Mouse (Mus musculus) heart, embryonic 16.5 days (tissue): ENCODE measurements at regions not wholly inside any gene's neighbourhood (a gene's known extent, or its start where the extent isn't known, plus 50 kb on each side); places are given as distances from the start of the nearest gene placed in this dataset.
"Not testable (repeated sequence)": the region's sequence is repeated elsewhere in the genome, so short reads cannot be mapped to it uniquely, and the experiment has no call there.

Source experiments
- ATAC-seq: fragments of 200-750 bp; cut with Nextera tagmentation; replicated peaks from 2 replicates; pipeline ENCODE4 v1.8.0; 2017; ENCODE audit warnings: moderate number of reproducible peaks; ENCODE audit not compliant: insufficient read depth, low FRiP score; ENCODE audit errors: extremely low read depth
- H3K27ac ChIP-seq: fragments of 300-500 bp; sonication (generic); 2 replicates; pipeline ENCODE4 v1.5.1; 2014; ENCODE audit warnings: mild to moderate bottlenecking, low read length, control low read depth, moderate library complexity
- H3K27me3 ChIP-seq: fragments of 300-500 bp; sonication (generic); 2 replicates; pipeline ENCODE4 v1.6.1; 2014; ENCODE audit warnings: low read length, mixed read lengths; ENCODE audit not compliant: control insufficient read depth, insufficient read depth
- H3K36me3 ChIP-seq: fragments of 300-500 bp; sonication (generic); 2 replicates; pipeline ENCODE4 v1.6.1; 2014; ENCODE audit not compliant: control insufficient read depth, insufficient read depth
- H3K4me1 ChIP-seq: fragments of 300-500 bp; sonication (generic); 2 replicates; pipeline ENCODE4 v1.6.1; 2014; ENCODE audit warnings: low read length, mixed read lengths; ENCODE audit not compliant: control insufficient read depth, insufficient read depth
- H3K4me2 ChIP-seq: fragments of 300-500 bp; sonication (generic); 2 replicates; pipeline ENCODE4 v1.6.1; 2014; ENCODE audit warnings: low read depth, mild to moderate bottlenecking, control low read depth, low read length
- H3K4me3 ChIP-seq: fragments of 300-500 bp; sonication (generic); 2 replicates; pipeline ENCODE4 v1.5.1; 2014; ENCODE audit warnings: mild to moderate bottlenecking, control low read depth, low read length
- H3K9ac ChIP-seq: fragments of 300-500 bp; sonication (generic); 2 replicates; pipeline ENCODE4 v1.6.1; 2014; ENCODE audit warnings: low read length, control low read depth
- H3K9me3 ChIP-seq: fragments of 300-500 bp; sonication (generic); replicated peaks from 2 replicates; pipeline ENCODE4 v1.6.1; 2016; ENCODE audit warnings: low read length; ENCODE audit not compliant: control insufficient read depth
- WGBS: fragments of 180-500 bp; shearing (Covaris S2); extraction: QIAGEN DNeasy Blood & Tissue Kit; methylation state at CpG from one replicate; pipeline ENCODE4 v1.1.7; 2014; 5-methylcytosine and 5-hydroxymethylcytosine counted together

- no peak overlapping the region for H3K27ac ChIP-seq
- 69% methylated on average over 10 of the region's 10 CpGs for WGBS
- peaks cover 43% of the 10 kb centered on the region for H3K27me3 ChIP-seq
- H3K36me3 ChIP-seq: no peaks in the 10 kb centered on the region
- H3K9ac ChIP-seq: no peak overlapping the region
- no peak overlapping the region for H3K4me3 ChIP-seq
- H3K4me1 ChIP-seq: no peaks in the 10 kb centered on the region
- H3K4me2 ChIP-seq: no peak overlapping the region
- no peak for ATAC-seq
- no peaks in the 10 kb centered on the region for H3K9me3 ChIP-seq
These were observed 99.2 kb upstream of the Lnx1 start for GRCm38 (mm10) chr5:74801946-74802345.

- H3K9ac ChIP-seq: no peak overlapping the region
- no peak for ATAC-seq
- H3K4me3 ChIP-seq: no peak overlapping the region
- no peaks in the 10 kb centered on the region for H3K9me3 ChIP-seq
- no peak overlapping the region for H3K27ac ChIP-seq
- WGBS: 73% methylated on average over 9 of the region's 9 CpGs
- H3K27me3 ChIP-seq: peaks cover 36% of the 10 kb centered on the region
- H3K36me3 ChIP-seq: no peaks in the 10 kb centered on the region
- no peak overlapping the region for H3K4me2 ChIP-seq
- no peaks in the 10 kb centered on the region for H3K4me1 ChIP-seq
These were observed 97.6 kb upstream of the Lnx1 start for GRCm38 (mm10) chr5:74800351-74800750.

GRCm38 (mm10) chr5:74796421-74797067 lies 93.8 kb upstream of the Lnx1 start:
- Histone ChIP-seq H3K9me3 (peaks cover 4% of the 10 kb centered on the region; the same call in 1 of the 2 replicates), H3K27ac (no peak overlapping the region), H3K36me3 (no peaks in the 10 kb centered on the region), H3K4me2 (no peak overlapping the region), H3K27me3 (peaks cover 20% of the 10 kb centered on the region), H3K4me1 (peaks cover 11% of the 10 kb centered on the region), H3K9ac (no peak overlapping the region), H3K4me3 (no peak overlapping the region)
- WGBS: 42% methylated on average over 8 of the region's 8 CpGs
- no peak for ATAC-seq

- H3K4me3 ChIP-seq: no peak overlapping the region
- peaks cover 4% of the 10 kb centered on the region; the same call in 1 of the 2 replicates for H3K9me3 ChIP-seq
- ATAC-seq: no peak
- H3K27me3 ChIP-seq: peaks cover 9% of the 10 kb centered on the region
- H3K9ac ChIP-seq: no peak overlapping the region
- H3K4me2 ChIP-seq: no peak overlapping the region
- H3K36me3 ChIP-seq: no peaks in the 10 kb centered on the region
- no peak overlapping the region for H3K27ac ChIP-seq
- H3K4me1 ChIP-seq: peaks cover 11% of the 10 kb centered on the region
- 75% methylated on average over 4 of the region's 4 CpGs for WGBS
These were observed 92.0 kb upstream of the Lnx1 start for GRCm38 (mm10) chr5:74794726-74795125.

GRCm38 (mm10) chr5:74793431-74793830 lies 90.7 kb upstream of the Lnx1 start:
- Histone ChIP-seq H3K9ac (no peak overlapping the region), H3K27ac (peak overlapping the region; percentile 46), H3K27me3 (peaks cover 3% of the 10 kb centered on the region; the same call in 1 of the 2 replicates), H3K4me3 (no peak overlapping the region), H3K9me3 (peaks cover 4% of the 10 kb centered on the region; the same call in 1 of the 2 replicates), H3K4me2 (no peak overlapping the region), H3K36me3 (no peaks in the 10 kb centered on the region), H3K4me1 (peaks cover 11% of the 10 kb centered on the region)
- 53% methylated on average over 4 of the region's 4 CpGs for WGBS
- ATAC-seq: no peak

GRCm38 (mm10) chr5:74792936-74793335 lies 90.2 kb upstream of the Lnx1 start:
- H3K27me3 ChIP-seq: 0 out of 2 replicates have a peak, but pooled peaks cover under 1% of the 10 kb centered on the region
- 45% methylated on average over 8 of the region's 8 CpGs for WGBS
- H3K27ac ChIP-seq: peak overlapping the region; percentile 68
- peaks cover 4% of the 10 kb centered on the region; the same call in 1 of the 2 replicates for H3K9me3 ChIP-seq
- no peak overlapping the region for H3K9ac ChIP-seq
- H3K36me3 ChIP-seq: no peaks in the 10 kb centered on the region
- no peak for ATAC-seq
- H3K4me1 ChIP-seq: peaks cover 11% of the 10 kb centered on the region
- H3K4me2 ChIP-seq: peak overlapping the region; percentile 2; the same call in 1 of the 2 replicates
- no peak overlapping the region for H3K4me3 ChIP-seq

GRCm38 (mm10) chr5:74792301-74792700 lies 89.6 kb upstream of the Lnx1 start:
- H3K27ac ChIP-seq: peak overlapping the region; percentile 68
- H3K27me3 ChIP-seq: no peaks in the 10 kb centered on the region
- peak overlapping the region; percentile 25; the same call in 1 of the 2 replicates for H3K4me3 ChIP-seq
- H3K4me2 ChIP-seq: peak overlapping the region; percentile 59
- peaks cover 4% of the 10 kb centered on the region; the same call in 1 of the 2 replicates for H3K9me3 ChIP-seq
- H3K36me3 ChIP-seq: no peaks in the 10 kb centered on the region
- WGBS: 6% methylated on average over 7 of the region's 7 CpGs
- peaks cover 11% of the 10 kb centered on the region for H3K4me1 ChIP-seq
- ATAC-seq: peak; percentile 76
- peak overlapping the region; percentile 54; the same call in 1 of the 2 replicates for H3K9ac ChIP-seq

GRCm38 (mm10) chr5:74790501-74790900 lies 87.8 kb upstream of the Lnx1 start:
- WGBS: 92% methylated on average over 4 of the region's 4 CpGs
- peaks cover 11% of the 10 kb centered on the region for H3K4me1 ChIP-seq
- H3K27ac ChIP-seq, H3K4me3 ChIP-seq, H3K4me2 ChIP-seq, H3K9ac ChIP-seq, H3K9me3 ChIP-seq, H3K36me3 ChIP-seq, ATAC-seq, H3K27me3 ChIP-seq: not testable (repeated sequence)

- H3K9ac ChIP-seq: no peak overlapping the region
- H3K27me3 ChIP-seq: peaks cover 3% of the 10 kb centered on the region; the same call in 1 of the 2 replicates
- H3K4me3 ChIP-seq: no peak overlapping the region
- H3K9me3 ChIP-seq: no peaks in the 10 kb centered on the region
- no peak overlapping the region for H3K27ac ChIP-seq
- H3K4me1 ChIP-seq: no peaks in the 10 kb centered on the region
- no peaks in the 10 kb centered on the region for H3K36me3 ChIP-seq
- H3K4me2 ChIP-seq: no peak overlapping the region
- ATAC-seq: no peak
- WGBS: 82% methylated on average over 9 of the region's 9 CpGs
These were observed 81.2 kb upstream of the Lnx1 start for GRCm38 (mm10) chr5:74783906-74784305.
